Mouse (Mus musculus): ENCODE results near the gene Sco2. TPM values are rescaled to one million over a fixed set of nuclear protein-coding genes. Genes with fewer than 3 reads are reported as not detected.

Gene Sco2
- 5.4 and 7.2 TPM in 2 replicates for total RNA-seq (2017)

- ATAC-seq (ENCODE audit: extremely low read depth, insufficient number of reproducible peaks, low FRiP score, poor library complexity, severe bottlenecking), result peak; percentile 57
Measured at GRCm38 (mm10) chr15:89373762-89374248, at the start of gene Sco2. TSS of gene Sco2 (minus strand) at chr15:89373846.

GRCm38 (mm10) chr15:89421938-89422337, 48.3 kb upstream of the Sco2 start:
- no peak for ATAC-seq (ENCODE audit: extremely low read depth, insufficient number of reproducible peaks, low FRiP score, poor library complexity, severe bottlenecking)

GRCm38 (mm10) chr15:89415282-89415681, 41.6 kb upstream of the Sco2 start:
- ATAC-seq (ENCODE audit: extremely low read depth, insufficient number of reproducible peaks, low FRiP score, poor library complexity, severe bottlenecking), result no peak

- no peak for ATAC-seq (ENCODE audit: extremely low read depth, insufficient number of reproducible peaks, low FRiP score, poor library complexity, severe bottlenecking)
Measured at GRCm38 (mm10) chr15:89410118-89410517, 36.5 kb upstream of the Sco2 start, which contains the start of gene Syce3. TSS of gene Syce3 (minus strand) at chr15:89410503.

- no peak for ATAC-seq (ENCODE audit: extremely low read depth, insufficient number of reproducible peaks, low FRiP score, poor library complexity, severe bottlenecking)
Measured at GRCm38 (mm10) chr15:89406691-89407090, 33.0 kb upstream of the Sco2 start.

GRCm38 (mm10) chr15:89404831-89405623, 31.4 kb upstream of the Sco2 start:
- ATAC-seq (ENCODE audit: extremely low read depth, insufficient number of reproducible peaks, low FRiP score, poor library complexity, severe bottlenecking), result no peak

- ATAC-seq (ENCODE audit: extremely low read depth, insufficient number of reproducible peaks, low FRiP score, poor library complexity, severe bottlenecking), result no peak
Measured at GRCm38 (mm10) chr15:89402471-89402870, 28.8 kb upstream of the Sco2 start.

- no peak for ATAC-seq (ENCODE audit: extremely low read depth, insufficient number of reproducible peaks, low FRiP score, poor library complexity, severe bottlenecking)
Measured at GRCm38 (mm10) chr15:89399716-89400115, 26.1 kb upstream of the Sco2 start.

GRCm38 (mm10) chr15:89398146-89398545, 24.5 kb upstream of the Sco2 start:
- ATAC-seq (ENCODE audit: extremely low read depth, insufficient number of reproducible peaks, low FRiP score, poor library complexity, severe bottlenecking), result no peak

GRCm38 (mm10) chr15:89396883-89397282, 23.2 kb upstream of the Sco2 start:
- ATAC-seq (ENCODE audit: extremely low read depth, insufficient number of reproducible peaks, low FRiP score, poor library complexity, severe bottlenecking), result no peak

- ATAC-seq (ENCODE audit: extremely low read depth, insufficient number of reproducible peaks, low FRiP score, poor library complexity, severe bottlenecking), result no peak
Measured at GRCm38 (mm10) chr15:89390081-89390480, 16.4 kb upstream of the Sco2 start.

- ATAC-seq (ENCODE audit: extremely low read depth, insufficient number of reproducible peaks, low FRiP score, poor library complexity, severe bottlenecking), result no peak
Measured at GRCm38 (mm10) chr15:89387127-89387526, 13.5 kb upstream of the Sco2 start.

GRCm38 (mm10) chr15:89384617-89385016, 11.0 kb upstream of the Sco2 start, which contains the start of gene Klhdc7b:
TSS of gene Klhdc7b (plus strand) at chr15:89384917.
- ATAC-seq (ENCODE audit: extremely low read depth, insufficient number of reproducible peaks, low FRiP score, poor library complexity, severe bottlenecking), result no peak

- no peak for ATAC-seq (ENCODE audit: extremely low read depth, insufficient number of reproducible peaks, low FRiP score, poor library complexity, severe bottlenecking)
Measured at GRCm38 (mm10) chr15:89379429-89379828, 5.8 kb upstream of the Sco2 start.

- ATAC-seq (ENCODE audit: extremely low read depth, insufficient number of reproducible peaks, low FRiP score, poor library complexity, severe bottlenecking), result no peak
Measured at GRCm38 (mm10) chr15:89378831-89379401, 5.3 kb upstream of the Sco2 start, which contains the start of gene Odf3b. TSS of gene Odf3b (minus strand) at chr15:89379282.

- ATAC-seq (ENCODE audit: extremely low read depth, insufficient number of reproducible peaks, low FRiP score, poor library complexity, severe bottlenecking), result no peak
Measured at GRCm38 (mm10) chr15:89377938-89378828, 4.5 kb upstream of the Sco2 start.

GRCm38 (mm10) chr15:89377362-89377761, 3.7 kb upstream of the Sco2 start:
- no peak for ATAC-seq (ENCODE audit: extremely low read depth, insufficient number of reproducible peaks, low FRiP score, poor library complexity, severe bottlenecking)

GRCm38 (mm10) chr15:89376957-89377356, 3.3 kb upstream of the Sco2 start, which contains the start of gene Tymp:
TSS of gene Tymp (minus strand) at chr15:89377039.
- ATAC-seq (ENCODE audit: extremely low read depth, insufficient number of reproducible peaks, low FRiP score, poor library complexity, severe bottlenecking), result no peak

GRCm38 (mm10) chr15:89376040-89376439, 2.4 kb upstream of the Sco2 start:
- ATAC-seq (ENCODE audit: extremely low read depth, insufficient number of reproducible peaks, low FRiP score, poor library complexity, severe bottlenecking), result no peak

Measured in neutrophil, adult 5-6 weeks (primary cell).